Mouse (Mus musculus): ENCODE data around the gene Large2. TPM values are rescaled to one million over a fixed set of nuclear protein-coding genes. Genes with fewer than 3 reads are reported as not detected.

The Large2 gene
- polyA plus RNA-seq, 1 experiment: not detected

DNA sequence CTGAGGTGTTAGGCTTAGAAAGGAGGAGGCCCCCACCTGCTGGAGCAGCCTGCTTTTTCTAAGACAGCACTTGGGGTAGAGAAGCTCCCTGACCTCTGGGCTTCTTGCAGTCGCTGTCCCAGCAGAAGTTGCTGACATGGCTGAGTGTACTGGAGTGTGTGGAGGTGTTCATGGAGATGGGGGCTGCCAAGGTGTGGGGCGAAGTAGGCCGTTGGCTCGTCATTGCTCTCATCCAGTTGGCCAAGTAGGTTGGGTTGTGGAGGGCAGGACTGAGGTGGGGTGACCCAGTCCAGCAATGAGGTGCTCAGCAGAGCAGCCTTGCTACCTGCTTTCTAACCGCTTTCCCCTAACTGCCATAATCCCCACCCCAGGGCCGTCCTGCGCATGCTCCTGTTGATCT is 2.7 kb upstream of the Large2 start:
- no peak for TF ChIP-seq CTCF (IDR thresholded peaks at IDR 0.05; ENCODE audit: insufficient read depth, low read depth, low read length)
- TF ChIP-seq POLR2A (IDR thresholded peaks at IDR 0.05; ENCODE audit: insufficient read depth, low read depth, low read length): no peak
- Histone ChIP-seq H3K4me1 (ENCODE audit: control insufficient read depth, insufficient read depth, low read length) (peaks cover 16% of the 10 kb centered on the region), H3K27ac (ENCODE audit: insufficient read depth, low read depth, low read length) (no peak overlapping the region), H3K4me3 (ENCODE audit: insufficient read depth, low read depth, low read length) (no peak overlapping the region)
- WGBS: 91% methylated on average over 7 of the region's 7 CpGs

DNA sequence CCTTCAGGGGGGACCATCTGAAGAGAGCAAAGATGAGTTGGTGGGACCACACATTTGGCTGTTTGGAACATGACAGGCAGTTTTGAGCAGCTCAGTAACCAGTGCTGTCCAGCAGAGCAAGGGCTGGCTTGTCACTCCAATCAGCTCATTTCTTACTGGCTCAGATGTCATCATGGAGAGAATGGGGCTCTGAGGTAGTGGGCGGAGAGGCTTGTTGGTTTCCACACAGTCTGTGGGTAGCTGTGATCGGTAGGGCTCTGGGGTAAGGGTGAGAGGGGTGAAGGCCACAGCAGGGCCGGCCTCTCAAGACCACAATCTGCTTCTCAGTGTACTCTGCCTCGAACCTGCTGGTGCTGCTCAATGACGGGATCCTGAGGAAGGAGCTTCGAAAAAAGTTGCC is 1.6 kb upstream of the Large2 start:
- no peak for TF ChIP-seq CTCF (IDR thresholded peaks at IDR 0.05; ENCODE audit: insufficient read depth, low read depth, low read length)
- no peak for TF ChIP-seq POLR2A (IDR thresholded peaks at IDR 0.05; ENCODE audit: insufficient read depth, low read depth, low read length)
- H3K4me3 ChIP-seq (ENCODE audit: insufficient read depth, low read depth, low read length): no peak overlapping the region
- H3K4me1 ChIP-seq (ENCODE audit: control insufficient read depth, insufficient read depth, low read length): peaks cover 26% of the 10 kb centered on the region
- 78% methylated on average over 6 of the region's 6 CpGs for WGBS
- H3K27ac ChIP-seq (ENCODE audit: insufficient read depth, low read depth, low read length): no peak overlapping the region

DNA sequence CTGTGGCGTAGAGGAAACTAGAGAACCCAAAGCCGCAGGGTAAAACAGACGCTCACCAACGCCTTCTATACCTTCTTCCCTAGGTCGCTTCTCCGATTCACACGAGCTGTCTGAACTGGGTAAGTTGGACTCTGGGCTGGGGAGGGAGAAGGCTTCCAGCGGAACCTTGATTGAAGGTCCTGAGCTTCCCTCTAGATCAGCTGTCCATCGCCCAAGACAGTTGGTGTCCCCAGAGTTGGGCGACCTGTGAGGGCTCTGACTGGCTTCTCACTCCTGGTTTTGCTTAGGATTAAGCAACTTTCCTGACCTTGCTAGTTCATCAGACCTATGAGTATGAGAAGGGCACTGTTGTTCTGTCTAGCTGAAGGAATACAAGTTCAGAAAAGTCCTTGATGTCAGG is 1.1 kb upstream of the Large2 start:
- no peak overlapping the region for H3K27ac ChIP-seq (ENCODE audit: insufficient read depth, low read depth, low read length)
- WGBS: 7% methylated on average over 10 of the region's 10 CpGs
- TF ChIP-seq POLR2A (IDR thresholded peaks at IDR 0.05; ENCODE audit: insufficient read depth, low read depth, low read length) (no peak), CTCF (IDR thresholded peaks at IDR 0.05; ENCODE audit: insufficient read depth, low read depth, low read length) (no peak)

DNA sequence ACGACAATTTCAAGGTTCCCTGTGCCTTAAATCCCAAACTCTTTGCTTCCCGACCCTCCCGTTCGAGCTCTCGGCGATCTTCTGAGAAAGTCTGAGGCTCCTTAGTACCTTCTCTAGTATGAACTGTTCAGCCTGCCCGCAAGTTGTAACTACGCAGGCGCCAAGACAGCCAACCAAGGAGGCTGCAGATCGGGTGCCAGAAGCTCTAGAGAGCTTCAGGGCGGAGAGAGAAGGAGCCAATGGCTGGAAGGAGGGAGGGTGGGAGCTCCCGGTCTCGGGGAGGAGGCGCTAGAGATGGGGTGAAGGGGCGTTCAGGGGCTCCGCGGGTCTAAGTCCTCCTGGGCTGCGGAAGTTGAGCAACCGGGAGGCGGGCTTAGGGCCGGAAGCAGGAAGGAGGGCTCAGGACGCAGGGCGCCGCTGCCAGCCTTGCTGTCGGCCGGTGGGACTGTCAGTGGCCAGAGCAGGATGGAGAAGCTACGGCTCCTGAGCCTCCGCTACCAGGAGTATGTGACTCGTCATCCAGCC is 492 bp upstream of the Large2 start:
- Histone ChIP-seq H3K4me3 (ENCODE audit: insufficient read depth, low read depth, low read length) (peak overlapping the region; percentile 89), H3K4me1 (ENCODE audit: control insufficient read depth, insufficient read depth, low read length) (peaks cover 37% of the 10 kb centered on the region), H3K27ac (ENCODE audit: insufficient read depth, low read depth, low read length) (peak overlapping the region; percentile 89)
- whole genome bisulfite sequencing: under 1% methylated on average over 29 of the region's 29 CpGs
- TF ChIP-seq POLR2A (IDR thresholded peaks at IDR 0.05; ENCODE audit: insufficient read depth, low read depth, low read length): peak; percentile 80
- TF ChIP-seq CTCF (IDR thresholded peaks at IDR 0.05; ENCODE audit: insufficient read depth, low read depth, low read length): no peak

More for the DNA sequence above, 1.1 kb upstream of the Large2 start:
- peaks cover 31% of the 10 kb centered on the region for H3K4me1 ChIP-seq (ENCODE audit: control insufficient read depth, insufficient read depth, low read length)
- H3K4me3 ChIP-seq (ENCODE audit: insufficient read depth, low read depth, low read length): peak overlapping the region; percentile 89

DNA sequence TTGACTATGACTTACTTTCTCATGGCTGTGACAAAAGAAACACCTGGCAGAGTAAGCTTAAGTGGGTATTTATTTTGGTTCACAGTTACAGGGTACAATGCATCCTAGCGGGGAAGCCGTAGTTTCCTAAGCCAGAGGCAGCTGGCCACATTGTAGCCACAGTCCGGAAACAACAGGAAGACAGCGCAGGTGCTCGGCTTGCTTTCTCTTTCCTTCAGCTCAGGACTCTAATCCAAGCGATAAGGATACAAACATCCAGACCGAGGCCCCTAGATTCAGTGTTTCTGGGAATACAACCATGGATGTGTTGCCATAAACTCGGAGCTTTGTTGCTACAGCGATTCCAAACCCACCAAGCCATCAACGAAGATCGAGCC is 1.2 kb downstream of the Large2 start:
- Histone ChIP-seq H3K4me3 (ENCODE audit: insufficient read depth, low read depth, low read length) (no peak overlapping the region), H3K4me1 (ENCODE audit: control insufficient read depth, insufficient read depth, low read length) (peaks cover 38% of the 10 kb centered on the region), H3K27ac (ENCODE audit: insufficient read depth, low read depth, low read length) (no peak overlapping the region)
- no peak for TF ChIP-seq POLR2A (IDR thresholded peaks at IDR 0.05; ENCODE audit: insufficient read depth, low read depth, low read length)
- no peak for TF ChIP-seq CTCF (IDR thresholded peaks at IDR 0.05; ENCODE audit: insufficient read depth, low read depth, low read length)
- 72% methylated on average over 11 of the region's 11 CpGs for WGBS

DNA sequence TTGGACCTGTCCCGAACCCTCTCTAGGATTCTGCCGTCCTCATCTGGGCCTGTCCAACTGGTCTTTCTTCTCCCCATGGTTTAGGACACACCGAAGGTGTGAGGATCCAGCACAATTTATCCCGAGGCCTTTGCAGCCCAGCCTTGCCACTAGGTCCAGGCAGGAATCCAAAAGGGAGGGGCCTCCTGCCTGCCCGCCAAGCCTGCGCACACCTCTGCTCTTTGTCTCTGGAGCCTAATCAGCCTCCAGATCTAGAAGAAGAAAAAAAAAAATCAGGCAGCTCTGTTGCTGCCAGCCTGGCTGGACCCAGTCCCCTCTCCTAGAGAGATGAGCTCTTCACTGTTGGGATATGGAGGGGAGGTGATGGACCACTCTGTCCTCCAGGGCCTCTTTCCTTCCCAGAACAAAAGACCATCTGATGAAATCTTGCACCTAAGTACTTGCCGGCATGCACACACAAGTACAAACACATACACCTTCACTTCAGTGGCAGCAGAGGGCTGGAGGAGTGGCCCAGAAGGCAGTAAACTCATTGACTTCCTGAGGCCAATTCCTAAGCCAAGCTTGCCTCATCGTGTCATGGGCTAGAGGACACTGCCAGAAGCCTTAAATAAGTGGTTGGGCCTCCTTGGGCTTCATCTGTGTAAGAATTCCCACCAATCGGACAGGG is 1.8 kb downstream of the Large2 start:
- Histone ChIP-seq H3K27ac (ENCODE audit: insufficient read depth, low read depth, low read length) (no peak overlapping the region), H3K4me1 (ENCODE audit: control insufficient read depth, insufficient read depth, low read length) (peaks cover 38% of the 10 kb centered on the region), H3K4me3 (ENCODE audit: insufficient read depth, low read depth, low read length) (no peak overlapping the region)
- no peak for TF ChIP-seq POLR2A (IDR thresholded peaks at IDR 0.05; ENCODE audit: insufficient read depth, low read depth, low read length)
- TF ChIP-seq CTCF (IDR thresholded peaks at IDR 0.05; ENCODE audit: insufficient read depth, low read depth, low read length): no peak
- 43% methylated on average over 9 of the region's 9 CpGs for WGBS

DNA sequence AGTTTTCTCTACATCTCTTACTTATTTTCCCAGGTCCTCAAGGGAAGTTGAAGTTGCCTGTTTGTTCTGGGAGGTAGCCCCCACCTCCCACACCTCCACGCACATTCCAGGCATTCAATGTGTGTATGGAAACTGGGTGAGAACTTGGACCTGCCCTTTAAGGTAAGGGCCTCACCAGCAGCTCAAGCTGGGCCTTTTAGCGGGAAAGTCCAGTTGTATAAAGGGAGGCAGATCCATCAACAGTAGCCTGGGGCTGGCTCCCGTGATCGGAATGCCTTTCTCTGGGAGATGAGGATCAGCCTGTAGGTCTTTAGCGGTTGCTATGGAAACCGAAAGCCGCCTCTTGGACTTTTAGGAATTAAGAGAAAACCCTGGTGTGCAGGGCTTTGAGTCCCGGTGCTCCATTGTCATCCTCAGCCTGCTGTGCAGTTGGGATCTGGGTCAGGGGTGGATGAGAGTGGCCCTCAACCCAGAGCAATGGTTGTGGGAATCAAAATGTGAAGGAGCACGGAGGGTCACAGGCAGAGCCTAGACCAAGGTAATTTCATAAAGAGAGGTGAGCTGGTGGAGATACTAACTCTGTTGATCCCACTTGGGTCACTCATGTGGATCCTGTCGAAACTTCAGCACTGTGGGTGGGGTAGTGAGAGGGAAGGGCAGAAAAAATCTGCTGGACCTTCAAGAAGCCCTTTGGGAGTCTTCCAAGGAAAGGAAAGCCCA is 2.5 kb downstream of the Large2 start:
- 29% methylated on average over 10 of the region's 10 CpGs for WGBS
- TF ChIP-seq CTCF (IDR thresholded peaks at IDR 0.05; ENCODE audit: insufficient read depth, low read depth, low read length) (no peak), POLR2A (IDR thresholded peaks at IDR 0.05; ENCODE audit: insufficient read depth, low read depth, low read length) (no peak)
- no peak overlapping the region for H3K27ac ChIP-seq (ENCODE audit: insufficient read depth, low read depth, low read length)
- peaks cover 38% of the 10 kb centered on the region for H3K4me1 ChIP-seq (ENCODE audit: control insufficient read depth, insufficient read depth, low read length)
- H3K4me3 ChIP-seq (ENCODE audit: insufficient read depth, low read depth, low read length): no peak overlapping the region

DNA sequence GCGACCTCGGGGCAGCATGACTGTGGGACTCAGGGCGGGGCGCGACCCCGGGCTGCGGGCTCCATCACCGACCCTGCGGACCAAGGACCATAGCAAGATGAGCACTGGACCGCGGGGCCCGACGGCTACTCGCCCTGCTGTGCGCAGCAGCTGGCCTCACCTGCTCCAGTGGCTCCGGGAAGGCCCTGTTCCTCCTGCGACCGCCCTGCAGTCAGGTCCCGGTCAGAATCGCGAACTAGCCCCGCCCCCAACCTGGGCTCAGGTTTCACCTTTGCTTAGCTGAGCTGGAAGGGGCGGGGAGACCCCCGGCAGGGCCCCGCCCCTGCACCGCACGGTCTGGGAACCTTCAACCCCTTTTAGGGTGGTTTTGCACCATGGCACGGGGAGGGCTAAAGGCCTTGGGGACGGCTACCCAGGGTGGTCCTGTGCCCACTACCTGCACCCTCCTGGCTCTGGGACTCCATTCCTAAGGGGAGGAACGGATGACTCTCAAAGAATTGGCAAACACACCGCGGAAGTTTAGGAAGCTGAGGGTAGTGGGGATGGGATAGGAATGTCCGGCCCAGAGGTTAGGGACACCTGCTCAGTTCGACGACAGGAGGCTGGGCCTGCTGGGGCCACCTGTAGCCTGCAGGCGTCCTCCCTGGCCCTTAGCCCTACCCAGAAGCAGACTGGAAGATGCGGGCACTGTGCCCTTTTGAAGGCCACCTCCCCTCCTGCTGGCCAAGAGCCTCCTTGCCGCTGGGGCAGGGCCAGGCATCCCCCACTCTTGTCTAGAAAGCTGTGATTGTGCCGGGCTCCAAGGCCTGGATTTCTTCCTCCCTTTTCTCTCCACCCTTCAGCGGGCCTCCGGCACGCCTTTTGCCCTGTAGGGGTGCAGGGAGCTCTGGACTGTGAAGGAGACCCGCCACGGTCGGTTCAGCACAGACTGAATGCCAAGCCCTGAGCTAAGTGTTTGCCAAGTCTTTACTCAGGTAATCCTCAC is 3.6 kb downstream of the Large2 start:
- H3K27ac ChIP-seq (ENCODE audit: insufficient read depth, low read depth, low read length): no peak overlapping the region
- peaks cover 33% of the 10 kb centered on the region for H3K4me1 ChIP-seq (ENCODE audit: control insufficient read depth, insufficient read depth, low read length)
- no peak for TF ChIP-seq CTCF (IDR thresholded peaks at IDR 0.05; ENCODE audit: insufficient read depth, low read depth, low read length)
- no peak for TF ChIP-seq POLR2A (IDR thresholded peaks at IDR 0.05; ENCODE audit: insufficient read depth, low read depth, low read length)
- 15% methylated on average over 45 of the region's 45 CpGs for WGBS
- peak overlapping the region; percentile 6; the same call in 1 of the 2 replicates for H3K4me3 ChIP-seq (ENCODE audit: insufficient read depth, low read depth, low read length)
